Mouse (Mus musculus) hindbrain, postnatal 0 days (tissue): ENCODE results near the gene Tex22. TPM values are rescaled to one million over a fixed set of nuclear protein-coding genes. Genes with fewer than 3 reads are reported as not detected.

Experiments
- ATAC-seq: fragments of 200-750 bp; cut with Nextera tagmentation; 2 replicates; pipeline ENCODE4 v1.8.0; 2017; ENCODE audit warnings: mild to moderate bottlenecking, moderate TSS enrichment, moderate library complexity
- DNase-seq: peaks from one replicate; pipeline ENCODE4 v3.0.0-alpha.2; 2015; ENCODE audit warnings: low spot score
- H3K27ac ChIP-seq: fragments of 300-500 bp; sonication (generic); 2 replicates; pipeline ENCODE4 v1.5.1; 2014; ENCODE audit warnings: mild to moderate bottlenecking
- H3K27me3 ChIP-seq: fragments of 300-500 bp; sonication (generic); 2 replicates; pipeline ENCODE4 v1.6.1; 2014; ENCODE audit warnings: low read length, mixed read lengths; ENCODE audit not compliant: insufficient read depth
- H3K36me3 ChIP-seq: fragments of 300-500 bp; sonication (generic); 2 replicates; pipeline ENCODE4 v1.6.1; 2014; ENCODE audit warnings: low read length, mixed read lengths; ENCODE audit not compliant: insufficient read depth
- H3K4me1 ChIP-seq: fragments of 300-500 bp; sonication (generic); 2 replicates; pipeline ENCODE4 v1.6.1; 2014; ENCODE audit warnings: antibody characterized with exemption, low read length, mixed read lengths; ENCODE audit not compliant: insufficient read depth
- H3K4me2 ChIP-seq: fragments of 300-500 bp; sonication (generic); 2 replicates; pipeline ENCODE4 v1.6.1; 2014; ENCODE audit warnings: low read depth, mild to moderate bottlenecking, low read length, moderate library complexity, mixed read lengths
- H3K4me3 ChIP-seq: fragments of 300-500 bp; sonication (generic); 2 replicates; pipeline ENCODE4 v1.5.1; 2014; ENCODE audit warnings: low read length
- H3K9ac ChIP-seq: fragments of 300-500 bp; sonication (generic); replicated peaks from 2 replicates; pipeline ENCODE4 v1.6.1; 2014; ENCODE audit warnings: mild to moderate bottlenecking, low read length, moderate library complexity, mixed read lengths
- H3K9me3 ChIP-seq: fragments of 300-500 bp; sonication (generic); 2 replicates; pipeline ENCODE4 v1.6.1; 2016; ENCODE audit warnings: low read length, mixed read lengths
- CTCF ChIP-seq: IDR thresholded peaks from 2 replicates; pipeline ENCODE4 v1.5.1; 2016; ENCODE audit warnings: antibody characterized with exemption, control low read depth, low read depth
- WGBS: fragments of 180-500 bp; shearing (Covaris S2); extraction: QIAGEN DNeasy Blood & Tissue Kit; methylation state at CpG from one replicate; pipeline ENCODE4 v1.1.7; 2014; 5-methylcytosine and 5-hydroxymethylcytosine counted together
- polyA plus RNA-seq: library from polyadenylated mRNA; unstranded; fragments of >200 nt; fragmentation: Nextera tagmentation; extraction: Ambion mirVana; gene quantifications from 2 replicates; pipeline ENCODE4 v1.2.1, GENCODE M21; 2015
- total RNA-seq: library from RNA; depleted of rRNA; stranded (reverse); fragments of >200 nt; gene quantifications from 2 replicates; pipeline ENCODE4 v1.2.3, GENCODE M21; 2014

Gene Tex22
- total and polyA plus RNA-seq, 2 experiments from 2014 or later = 0.73 TPM; not detected in 1

GRCm38 (mm10) chr12:113042543-113042942 lies 31.8 kb upstream of the Tex22 start:
- Histone ChIP-seq H3K36me3 (no peaks in the 10 kb centered on the region), H3K9me3 (no peaks in the 10 kb centered on the region), H3K9ac (no peak overlapping the region), H3K27me3 (no peaks in the 10 kb centered on the region), H3K4me3 (no peak overlapping the region), H3K27ac (0 out of 2 replicates have a peak overlapping the region, but pooled peaks have one; percentile 15), H3K4me1 (peaks cover 17% of the 10 kb centered on the region), H3K4me2 (no peak overlapping the region)
- 84% methylated on average over 2 of the region's 2 CpGs for WGBS
- ATAC-seq = no peak
- DNase-seq = no peak
- no peak for TF ChIP-seq CTCF

GRCm38 (mm10) chr12:113044916-113045677 lies 29.2 kb upstream of the Tex22 start:
- H3K4me3 ChIP-seq = no peak overlapping the region
- 81% methylated on average over 3 of the region's 3 CpGs for WGBS
- H3K9me3 ChIP-seq = no peaks in the 10 kb centered on the region
- no peak overlapping the region for H3K9ac ChIP-seq
- peak; percentile 58 for TF ChIP-seq CTCF
- ATAC-seq (no peak), DNase-seq (peak; percentile 26)
- peaks cover 17% of the 10 kb centered on the region for H3K4me1 ChIP-seq
- H3K4me2 ChIP-seq = no peak overlapping the region
- no peak overlapping the region for H3K27ac ChIP-seq
- peaks cover 5% of the 10 kb centered on the region; the same call in 1 of the 2 replicates for H3K36me3 ChIP-seq
- no peaks in the 10 kb centered on the region for H3K27me3 ChIP-seq

GRCm38 (mm10) chr12:113046861-113047260 lies 27.4 kb upstream of the Tex22 start:
- DNase-seq (no peak), ATAC-seq (no peak)
- Histone ChIP-seq H3K27me3 (no peaks in the 10 kb centered on the region), H3K9ac (no peak overlapping the region), H3K4me1 (peaks cover 7% of the 10 kb centered on the region), H3K4me3 (no peak overlapping the region), H3K27ac (no peak overlapping the region), H3K36me3 (peaks cover 16% of the 10 kb centered on the region), H3K9me3 (no peaks in the 10 kb centered on the region), H3K4me2 (no peak overlapping the region)
- no peak for TF ChIP-seq CTCF
- 89% methylated on average over 15 of the region's 15 CpGs for WGBS

- Histone ChIP-seq H3K36me3 (peaks cover 21% of the 10 kb centered on the region), H3K4me1 (no peaks in the 10 kb centered on the region), H3K9ac (no peak overlapping the region), H3K4me2 (no peak overlapping the region), H3K27me3 (no peaks in the 10 kb centered on the region), H3K9me3 (no peaks in the 10 kb centered on the region), H3K4me3 (no peak overlapping the region), H3K27ac (no peak overlapping the region)
- WGBS = 69% methylated on average over 5 of the region's 5 CpGs
- TF ChIP-seq CTCF = no peak
- ATAC-seq = peak; percentile 80
- peak; percentile 48 for DNase-seq
These were observed 26.2 kb upstream of the Tex22 start for GRCm38 (mm10) chr12:113048103-113048502.

- H3K4me3 ChIP-seq = no peak overlapping the region
- H3K36me3 ChIP-seq = peaks cover 29% of the 10 kb centered on the region
- ATAC-seq = no peak
- no peaks in the 10 kb centered on the region for H3K27me3 ChIP-seq
- DNase-seq = no peak
- TF ChIP-seq CTCF = no peak
- no peak overlapping the region for H3K27ac ChIP-seq
- 96% methylated on average over 9 of the region's 9 CpGs for WGBS
- H3K4me1 ChIP-seq = no peaks in the 10 kb centered on the region
- no peaks in the 10 kb centered on the region for H3K9me3 ChIP-seq
- H3K9ac ChIP-seq = no peak overlapping the region
- H3K4me2 ChIP-seq = no peak overlapping the region
These were observed 24.5 kb upstream of the Tex22 start for GRCm38 (mm10) chr12:113049836-113050235.

GRCm38 (mm10) chr12:113050671-113051070 lies 23.6 kb upstream of the Tex22 start:
- no peak overlapping the region for H3K9ac ChIP-seq
- WGBS = 95% methylated on average over 12 of the region's 12 CpGs
- no peaks in the 10 kb centered on the region for H3K9me3 ChIP-seq
- no peak overlapping the region for H3K4me3 ChIP-seq
- no peak for DNase-seq
- ATAC-seq = no peak
- TF ChIP-seq CTCF = no peak
- H3K36me3 ChIP-seq = peaks cover 37% of the 10 kb centered on the region
- no peak overlapping the region for H3K27ac ChIP-seq
- no peaks in the 10 kb centered on the region for H3K27me3 ChIP-seq
- H3K4me1 ChIP-seq = no peaks in the 10 kb centered on the region
- no peak overlapping the region for H3K4me2 ChIP-seq

GRCm38 (mm10) chr12:113051628-113052403 lies 22.5 kb upstream of the Tex22 start:
- no peaks in the 10 kb centered on the region for H3K9me3 ChIP-seq
- H3K4me3 ChIP-seq = no peak overlapping the region
- TF ChIP-seq CTCF = no peak
- peaks cover 40% of the 10 kb centered on the region for H3K36me3 ChIP-seq
- ATAC-seq (no peak), DNase-seq (no peak)
- H3K4me1 ChIP-seq = no peaks in the 10 kb centered on the region
- 66% methylated on average over 9 of the region's 9 CpGs for WGBS
- H3K9ac ChIP-seq = no peak overlapping the region
- no peak overlapping the region for H3K27ac ChIP-seq
- no peaks in the 10 kb centered on the region for H3K27me3 ChIP-seq
- no peak overlapping the region for H3K4me2 ChIP-seq
